ENCODE assay signal across 15 mouse cellular contexts in the genomic region with DNA sequence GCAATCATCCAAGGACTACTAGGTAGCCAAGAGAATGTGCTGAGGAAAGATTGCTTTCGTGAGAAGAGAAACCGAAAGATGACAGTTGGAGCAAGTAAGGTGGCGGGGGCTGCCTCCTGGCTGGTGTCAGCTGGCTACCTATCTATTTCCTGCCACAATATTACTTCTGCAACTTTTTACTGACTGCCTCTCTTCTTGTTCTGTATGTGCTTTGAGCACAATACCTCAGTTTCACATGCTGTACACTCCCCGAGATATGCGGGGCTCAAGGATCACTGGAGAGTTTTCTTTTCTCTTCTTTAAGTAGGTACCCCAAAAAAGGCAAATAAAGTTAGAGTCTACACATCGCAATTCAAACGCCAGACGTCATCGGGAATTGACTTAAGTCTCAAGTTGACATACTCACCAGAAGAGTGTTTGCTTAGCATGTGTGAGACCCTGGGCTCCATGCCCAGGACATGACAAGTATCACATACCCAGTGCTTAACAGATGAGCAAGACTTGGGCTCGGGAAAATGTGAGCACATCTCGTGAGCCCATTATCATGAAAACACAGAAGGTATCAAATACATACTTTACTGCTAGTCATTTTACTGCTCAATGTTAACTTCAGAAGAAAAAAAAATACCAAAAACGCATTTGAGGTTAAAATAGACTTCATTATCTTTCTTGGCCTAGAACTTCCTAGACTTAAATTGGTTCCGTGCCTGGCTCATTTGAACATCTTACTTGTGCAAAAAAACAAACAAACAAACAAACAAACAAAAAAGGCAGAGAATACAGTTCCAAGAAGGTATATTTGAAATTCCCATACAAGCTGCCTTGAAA. TPM values are rescaled to one million over a fixed set of nuclear protein-coding genes. Genes with fewer than 3 reads are reported as not detected.
A peak's percentile ranks its signal among the peaks of the same experiment; 100 is the strongest.
DNase-seq lines count a peak whose midpoint lies in the region; ATAC-seq and TF ChIP-seq lines count a peak whose summit lies in the region.
"Had no signal": no experiment of that assay in that cellular context is flagged by ENCODE, and none has a peak within 500 bp of the region (broad histone marks: within the 10 kb centered on the region; RNA-seq: fewer than 3 reads in every experiment).

No protein-coding gene starts in this region.

- H3K9ac ChIP-seq in lung, embryonic 15.5 days = no peak overlapping the region
- H3K9ac ChIP-seq: hindbrain, embryonic 15.5 days had no signal

- H3K36me3 ChIP-seq in megakaryocyte, embryonic 14.5 days (replicated peaks; ENCODE audit: low read length) = no peaks in the 10 kb centered on the region
- no peaks in the 10 kb centered on the region for H3K36me3 ChIP-seq in lung, embryonic 15.5 days
- H3K36me3 ChIP-seq in splenic B cell, adult 2 months (ENCODE audit: control insufficient read depth, insufficient read depth, low read length, poor library complexity, severe bottlenecking) = no peaks in the 10 kb centered on the region
- H3K36me3 ChIP-seq: hindbrain, embryonic 15.5 days had no signal

- peaks cover 5% of the 10 kb centered on the region for H3K27me3 ChIP-seq in megakaryocyte, embryonic 14.5 days (replicated peaks)
- H3K27me3 ChIP-seq in lung, embryonic 15.5 days = no peaks in the 10 kb centered on the region
- H3K27me3 ChIP-seq in splenic B cell, adult 2 months (ENCODE audit: control insufficient read depth, insufficient read depth, low read length, poor library complexity, severe bottlenecking) = no peaks in the 10 kb centered on the region
- H3K27me3 ChIP-seq: hindbrain, embryonic 15.5 days had no signal

- peak; percentile 38 for DNase-seq in splenic B cell, adult 2 months (ENCODE audit: low read depth, low spot score)
- no peak for DNase-seq in layer of hippocampus, adult 2 months (ENCODE audit: low spot score in 2 of 2)
- no peak for DNase-seq in urinary bladder, postnatal 4 days (ENCODE audit: low spot score in 2 of 2)
- DNase-seq in right cerebral cortex, postnatal 4 days = no peak
- DNase-seq: cerebellum, adult 8-10 months; gastrocnemius, postnatal 10 days; right cerebral cortex, postnatal 14 days; thymus, postnatal 14 days had no signal

- no peak for TF ChIP-seq CTCF in layer of hippocampus, adult 2 months (conservative IDR thresholded peaks at IDR 0.05)

- WGBS in lung, embryonic 15.5 days = 52% methylated on average over 13 of the region's 13 CpGs

- H3K4me2 ChIP-seq in lung, embryonic 15.5 days = no peak overlapping the region
- H3K4me2 ChIP-seq: hindbrain, embryonic 15.5 days had no signal

- no peak overlapping the region; the same call in 1 of the 2 replicates for H3K27ac ChIP-seq in lung, embryonic 15.5 days
- no peak overlapping the region for H3K27ac ChIP-seq in layer of hippocampus, adult 2 months
- H3K27ac ChIP-seq: hindbrain, embryonic 15.5 days had no signal

- H3K4me3 ChIP-seq in megakaryocyte, embryonic 14.5 days (replicated peaks) = peak overlapping the region; percentile 5
- no peak overlapping the region for H3K4me3 ChIP-seq in lung, embryonic 15.5 days
- no peak overlapping the region for H3K4me3 ChIP-seq in layer of hippocampus, adult 2 months
- H3K4me3 ChIP-seq: hindbrain, embryonic 15.5 days; myocyte had no signal

- peaks cover 15% of the 10 kb centered on the region; the same call in 1 of the 2 replicates for H3K4me1 ChIP-seq in megakaryocyte, embryonic 14.5 days
- 0 out of 2 replicates have a peak, but pooled peaks cover 7% of the 10 kb centered on the region for H3K4me1 ChIP-seq in lung, embryonic 15.5 days

- H3K9me3 ChIP-seq in megakaryocyte, embryonic 14.5 days = peaks cover 5% of the 10 kb centered on the region
- no peaks in the 10 kb centered on the region for H3K9me3 ChIP-seq in lung, embryonic 15.5 days
- H3K9me3 ChIP-seq: hindbrain, embryonic 15.5 days had no signal

- no peak for ATAC-seq in megakaryocyte, adult 5-6 weeks (ENCODE audit: poor library complexity, severe bottlenecking)
- peak; percentile 53 for ATAC-seq in common myeloid progenitor, adult 5-6 weeks (replicated peaks; ENCODE audit: low read depth, poor library complexity, severe bottlenecking)
- ATAC-seq in lung, embryonic 15.5 days (ENCODE audit: borderline replicate concordance, extremely low read depth, low FRiP score, low TSS enrichment) = peak; percentile 65; the same call in 1 of the 2 replicates

RNA-seq across cellular contexts. Expression of a gene that starts 3.1 kb away (rescaled TPM):
- 2.6 TPM in 1 of 2 replicates, not detected in the other for polyA plus RNA-seq in megakaryocyte, embryonic 14.5 days (2012; ENCODE audit: insufficient read depth, low replicate concordance)
- total RNA-seq in megakaryocyte, adult 5-6 weeks (2015) = 2.3 and 3.9 TPM in 2 replicates
- total RNA-seq in megakaryocyte, adult 5-6 weeks (2017) = 1.3 and 1.8 TPM in 2 replicates
- total RNA-seq in common myeloid progenitor, adult 5-6 weeks (2017) = 1.7 TPM in 1 of 2 replicates, not detected in the other
- polyA plus RNA-seq in lung, embryonic 15.5 days (2015; fragmentation: Nextera tagmentation; extraction: Ambion mirVana) = 1.7 and 2.2 TPM in 2 replicates
- total RNA-seq in layer of hippocampus, adult 2 months (2021) = under 1 TPM in 1 of 2 experiments, not detected in 1; 0.44 TPM
- total RNA-seq: left cerebral cortex, postnatal 10 days had no signal

RNA-seq across cellular contexts. Expression of a gene that starts 55.1 kb away (rescaled TPM):
- 5.3 and 23.0 TPM in 2 replicates for polyA plus RNA-seq in megakaryocyte, embryonic 14.5 days (2012; ENCODE audit: insufficient read depth, low replicate concordance)
- 699 and 817 TPM in 2 replicates for total RNA-seq in megakaryocyte, adult 5-6 weeks (2015)
- 576 and 610 TPM in 2 replicates for total RNA-seq in megakaryocyte, adult 5-6 weeks (2017)
- 896 and 911 TPM in 2 replicates for total RNA-seq in common myeloid progenitor, adult 5-6 weeks (2017)
- 645 and 653 TPM in 2 replicates for polyA plus RNA-seq in lung, embryonic 15.5 days (2015; fragmentation: Nextera tagmentation; extraction: Ambion mirVana)
- total RNA-seq in layer of hippocampus, adult 2 months (2021) = 100 to 1,000 TPM; 325 to 333 TPM
